Mouse (Mus musculus) kidney, embryonic 16.5 days (tissue): ENCODE results near the gene Ascc2. TPM values are rescaled to one million over a fixed set of nuclear protein-coding genes. Genes with fewer than 3 reads are reported as not detected.

Experiments used
- ATAC-seq: fragments of 200-750 bp; cut with Nextera tagmentation; 2 replicates; pipeline ENCODE4 v1.8.0; 2017; ENCODE audit warnings: moderate TSS enrichment; ENCODE audit not compliant: low FRiP score, low TSS enrichment
- H3K27ac ChIP-seq: fragments of 300-500 bp; sonication (generic); 2 replicates; pipeline ENCODE4 v1.5.1; 2014; ENCODE audit warnings: low read length
- H3K27me3 ChIP-seq: fragments of 300-500 bp; sonication (generic); 2 replicates; pipeline ENCODE4 v1.6.1; 2014; ENCODE audit warnings: low read length, control low read depth, mixed read lengths; ENCODE audit not compliant: insufficient read depth
- H3K36me3 ChIP-seq: fragments of 300-500 bp; sonication (generic); 2 replicates; pipeline ENCODE4 v1.6.1; 2014; ENCODE audit warnings: low read length, control low read depth, mixed read lengths; ENCODE audit not compliant: insufficient read depth
- H3K4me1 ChIP-seq: fragments of 300-500 bp; sonication (generic); 2 replicates; pipeline ENCODE4 v1.6.1; 2014; ENCODE audit warnings: low read length, control low read depth, mixed read lengths; ENCODE audit not compliant: insufficient read depth
- H3K4me2 ChIP-seq: fragments of 300-500 bp; sonication (generic); replicated peaks from 2 replicates; pipeline ENCODE4 v1.6.1; 2014; ENCODE audit warnings: low read depth, low read length
- H3K4me3 ChIP-seq: fragments of 300-500 bp; sonication (generic); 2 replicates; pipeline ENCODE4 v1.5.1; 2014; ENCODE audit warnings: mild to moderate bottlenecking, low read length
- H3K9ac ChIP-seq: fragments of 300-500 bp; sonication (generic); replicated peaks from 2 replicates; pipeline ENCODE4 v1.6.1; 2014; ENCODE audit warnings: low read length
- H3K9me3 ChIP-seq: fragments of 300-500 bp; sonication (generic); 2 replicates; pipeline ENCODE4 v1.6.1; 2016; ENCODE audit warnings: low read length, control low read depth
- WGBS: fragments of 180-500 bp; shearing (Covaris S2); extraction: QIAGEN DNeasy Blood & Tissue Kit; methylation state at CpG from one replicate; pipeline ENCODE4 v1.1.7; 2014; 5-methylcytosine and 5-hydroxymethylcytosine counted together
- polyA plus RNA-seq: library from polyadenylated mRNA; unstranded; fragments of >200 nt; fragmentation: Nextera tagmentation; extraction: Ambion mirVana; gene quantifications from 2 replicates; pipeline ENCODE4 v1.2.1, GENCODE M21; 2015

Ascc2 gene
- polyA plus RNA-seq, 1 experiment from 2014 or later = 33.4 TPM

DNA sequence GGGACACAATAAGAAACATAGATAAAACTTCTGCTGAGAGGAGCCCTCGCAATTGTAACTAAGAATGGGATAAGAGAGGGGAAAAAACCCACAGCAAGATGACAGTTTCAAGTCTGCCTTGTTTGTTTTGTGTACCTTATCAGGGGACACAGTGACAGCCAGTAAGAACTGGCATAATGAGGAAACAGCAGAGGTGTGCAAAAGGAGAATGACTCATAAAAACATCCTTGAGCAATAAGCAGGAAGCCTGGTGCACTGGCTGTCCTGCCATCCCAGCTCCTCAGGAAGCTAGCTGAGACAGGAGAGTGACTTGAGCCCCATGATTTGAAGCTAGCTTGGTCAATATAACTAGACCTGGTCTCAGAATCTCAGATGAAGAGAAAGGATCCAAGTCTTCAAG lies 22.3 kb downstream of the Ascc2 start:
- H3K27ac ChIP-seq = no peak overlapping the region
- ATAC-seq = no peak
- H3K9ac ChIP-seq = no peak overlapping the region
- WGBS = 88% methylated on average over 1 of the region's 1 CpGs
- H3K9me3 ChIP-seq = no peaks in the 10 kb centered on the region
- H3K4me1 ChIP-seq = no peaks in the 10 kb centered on the region
- H3K36me3 ChIP-seq = peaks cover 35% of the 10 kb centered on the region
- H3K27me3 ChIP-seq = no peaks in the 10 kb centered on the region
- H3K4me3 ChIP-seq = no peak overlapping the region
- H3K4me2 ChIP-seq = no peak overlapping the region

DNA sequence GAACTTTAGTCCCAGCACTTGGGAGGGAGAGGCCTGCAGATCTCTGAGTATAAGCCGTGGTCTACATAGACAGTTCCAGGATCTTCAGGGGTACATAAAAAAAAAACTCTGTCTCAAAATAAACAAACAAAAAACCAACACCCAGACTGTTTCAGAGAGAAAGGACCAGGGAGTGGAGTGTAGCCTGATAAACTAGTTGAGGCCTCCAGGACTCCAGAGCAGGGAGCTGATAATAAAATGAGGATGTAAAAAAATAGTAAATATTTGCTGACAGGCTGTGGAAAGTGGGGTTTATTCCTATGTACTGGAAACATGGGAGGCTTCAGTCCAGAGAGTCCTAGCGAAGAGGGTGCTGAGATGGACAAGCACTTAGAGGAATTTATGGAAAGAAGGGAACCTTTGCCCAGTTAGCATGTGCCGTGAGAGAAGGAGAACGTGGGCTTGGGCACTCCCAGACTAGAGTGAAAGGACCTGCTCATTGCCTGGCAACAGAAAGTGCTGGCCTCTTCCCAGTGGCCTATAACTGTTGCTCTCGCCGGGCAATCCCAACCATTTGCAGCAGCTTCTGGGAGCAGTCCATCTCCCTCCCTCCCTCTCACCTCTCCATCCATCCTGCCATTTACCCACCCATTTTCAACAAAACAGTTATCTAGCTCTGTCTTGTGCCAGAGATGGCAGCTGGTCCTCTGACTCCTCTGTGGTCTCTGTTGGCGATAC lies 22.9 kb downstream of the Ascc2 start:
- Histone ChIP-seq H3K27ac (no peak overlapping the region), H3K4me2 (no peak overlapping the region), H3K27me3 (no peaks in the 10 kb centered on the region), H3K9me3 (no peaks in the 10 kb centered on the region), H3K36me3 (peaks cover 35% of the 10 kb centered on the region), H3K4me1 (no peaks in the 10 kb centered on the region), H3K9ac (no peak overlapping the region), H3K4me3 (no peak overlapping the region)
- WGBS = 87% methylated on average over 7 of the region's 7 CpGs
- no peak for ATAC-seq

DNA sequence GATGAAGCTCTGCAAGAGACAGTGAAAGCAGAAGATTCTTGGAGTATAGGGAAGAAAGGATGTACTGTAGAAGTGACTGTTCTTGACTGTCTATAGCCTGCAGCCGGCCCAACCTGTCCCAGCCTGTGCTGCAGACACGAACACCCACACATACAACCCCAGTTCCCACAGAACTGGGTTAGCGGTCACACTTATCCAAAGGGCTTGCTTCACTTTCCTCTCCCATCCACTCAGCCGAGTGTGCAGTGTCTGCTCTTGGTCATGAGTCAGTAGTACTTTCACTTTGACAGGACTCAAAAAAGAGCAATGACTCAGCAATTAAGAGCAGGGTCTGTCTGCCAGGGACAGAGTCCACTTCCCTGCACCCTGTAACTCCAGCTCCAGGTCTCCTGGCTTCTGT lies 23.8 kb downstream of the Ascc2 start:
- Histone ChIP-seq H3K9me3 (no peaks in the 10 kb centered on the region), H3K36me3 (peaks cover 35% of the 10 kb centered on the region), H3K9ac (no peak overlapping the region), H3K27me3 (no peaks in the 10 kb centered on the region), H3K27ac (no peak overlapping the region), H3K4me1 (no peaks in the 10 kb centered on the region), H3K4me3 (no peak overlapping the region), H3K4me2 (no peak overlapping the region)
- 86% methylated on average over 4 of the region's 4 CpGs for WGBS
- ATAC-seq = no peak

- WGBS = 88% methylated on average over 10 of the region's 10 CpGs
- no peak overlapping the region for H3K27ac ChIP-seq
These were observed 24.4 kb downstream of the Ascc2 start for GRCm38 (mm10) chr11:4661871-4662495.

GRCm38 (mm10) chr11:4662496-4662878 lies 24.9 kb downstream of the Ascc2 start:
- H3K4me1 ChIP-seq = no peaks in the 10 kb centered on the region
- H3K4me2 ChIP-seq = no peak overlapping the region
- 89% methylated on average over 11 of the region's 11 CpGs for WGBS
- H3K4me3 ChIP-seq = no peak overlapping the region
- no peak overlapping the region for H3K27ac ChIP-seq
- peaks cover 41% of the 10 kb centered on the region for H3K36me3 ChIP-seq
- H3K27me3 ChIP-seq = no peaks in the 10 kb centered on the region
- H3K9me3 ChIP-seq = no peaks in the 10 kb centered on the region
- H3K9ac ChIP-seq = no peak overlapping the region
- ATAC-seq = no peak

More at GRCm38 (mm10) chr11:4661871-4662495, 24.4 kb downstream of the Ascc2 start:
- Histone ChIP-seq H3K9ac (no peak overlapping the region), H3K9me3 (no peaks in the 10 kb centered on the region), H3K27me3 (no peaks in the 10 kb centered on the region), H3K4me2 (no peak overlapping the region), H3K36me3 (peaks cover 36% of the 10 kb centered on the region), H3K4me3 (no peak overlapping the region), H3K4me1 (no peaks in the 10 kb centered on the region)
- ATAC-seq = no peak

GRCm38 (mm10) chr11:4671736-4672135 lies 34.2 kb downstream of the Ascc2 start:
- Histone ChIP-seq H3K36me3 (peaks cover 35% of the 10 kb centered on the region), H3K4me2 (no peak overlapping the region), H3K9me3 (no peaks in the 10 kb centered on the region), H3K4me3 (no peak overlapping the region), H3K27ac (no peak overlapping the region), H3K9ac (no peak overlapping the region), H3K4me1 (no peaks in the 10 kb centered on the region), H3K27me3 (no peaks in the 10 kb centered on the region)
- ATAC-seq = no peak
- 76% methylated on average over 4 of the region's 4 CpGs for WGBS

DNA sequence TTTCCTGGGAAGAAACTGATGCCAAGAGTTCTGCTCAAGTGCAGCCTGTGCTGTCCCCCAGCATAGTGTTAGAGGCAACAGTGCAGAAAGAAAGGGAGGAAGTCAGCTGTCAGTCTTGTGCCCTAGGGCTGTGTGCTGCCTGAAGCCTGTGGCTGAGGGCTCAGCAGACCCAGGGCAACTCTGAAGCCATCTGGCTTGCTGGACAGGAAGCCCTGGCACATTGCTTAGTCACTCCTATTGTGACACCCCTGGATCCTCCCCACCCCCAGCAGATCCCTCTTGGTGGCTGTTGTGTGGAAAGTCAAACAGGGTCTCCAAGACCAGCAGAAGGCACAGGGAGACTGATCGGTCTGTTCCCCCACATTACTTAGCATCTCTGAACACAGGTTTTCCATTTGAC lies 37.0 kb downstream of the Ascc2 start:
- WGBS = 95% methylated on average over 1 of the region's 1 CpGs
- no peak for ATAC-seq
- H3K36me3 ChIP-seq = peaks cover 30% of the 10 kb centered on the region

GRCm38 (mm10) chr11:4675126-4675562 lies 37.6 kb downstream of the Ascc2 start:
- no peak overlapping the region for H3K4me3 ChIP-seq
- 82% methylated on average over 6 of the region's 6 CpGs for WGBS
- H3K27ac ChIP-seq = no peak overlapping the region
- H3K9me3 ChIP-seq = no peaks in the 10 kb centered on the region
- peaks cover 35% of the 10 kb centered on the region for H3K36me3 ChIP-seq
- H3K4me1 ChIP-seq = no peaks in the 10 kb centered on the region
- no peaks in the 10 kb centered on the region for H3K27me3 ChIP-seq
- no peak overlapping the region for H3K4me2 ChIP-seq
- ATAC-seq = no peak
- no peak overlapping the region for H3K9ac ChIP-seq

More for the DNA sequence above, 37.0 kb downstream of the Ascc2 start:
- no peaks in the 10 kb centered on the region for H3K27me3 ChIP-seq
- H3K4me2 ChIP-seq = no peak overlapping the region
- no peak overlapping the region for H3K9ac ChIP-seq
- no peak overlapping the region for H3K4me3 ChIP-seq
- no peaks in the 10 kb centered on the region for H3K9me3 ChIP-seq
- H3K27ac ChIP-seq = no peak overlapping the region
- no peaks in the 10 kb centered on the region for H3K4me1 ChIP-seq

DNA sequence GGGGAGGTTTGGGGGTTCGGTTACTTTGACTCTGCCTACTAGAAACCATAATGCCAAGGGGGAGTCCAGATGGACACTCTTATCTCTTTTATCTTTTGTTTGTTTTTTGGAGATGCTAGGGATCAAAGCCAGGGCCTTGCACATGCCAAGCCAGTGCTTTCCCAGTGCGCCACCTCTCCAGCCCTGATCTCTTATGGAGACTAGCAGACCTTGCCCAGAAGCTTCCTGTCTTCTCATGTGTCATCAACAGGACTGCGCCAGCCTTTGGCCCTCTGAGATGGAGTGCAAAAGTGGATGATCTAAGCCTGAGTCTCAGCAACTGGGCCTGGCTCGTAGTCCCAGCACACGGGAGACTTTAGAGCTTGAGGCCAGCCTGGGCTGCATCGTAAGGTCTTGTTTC lies 38.1 kb downstream of the Ascc2 start:
- Histone ChIP-seq H3K4me1 (no peaks in the 10 kb centered on the region), H3K36me3 (peaks cover 38% of the 10 kb centered on the region), H3K27ac (no peak overlapping the region)

DNA sequence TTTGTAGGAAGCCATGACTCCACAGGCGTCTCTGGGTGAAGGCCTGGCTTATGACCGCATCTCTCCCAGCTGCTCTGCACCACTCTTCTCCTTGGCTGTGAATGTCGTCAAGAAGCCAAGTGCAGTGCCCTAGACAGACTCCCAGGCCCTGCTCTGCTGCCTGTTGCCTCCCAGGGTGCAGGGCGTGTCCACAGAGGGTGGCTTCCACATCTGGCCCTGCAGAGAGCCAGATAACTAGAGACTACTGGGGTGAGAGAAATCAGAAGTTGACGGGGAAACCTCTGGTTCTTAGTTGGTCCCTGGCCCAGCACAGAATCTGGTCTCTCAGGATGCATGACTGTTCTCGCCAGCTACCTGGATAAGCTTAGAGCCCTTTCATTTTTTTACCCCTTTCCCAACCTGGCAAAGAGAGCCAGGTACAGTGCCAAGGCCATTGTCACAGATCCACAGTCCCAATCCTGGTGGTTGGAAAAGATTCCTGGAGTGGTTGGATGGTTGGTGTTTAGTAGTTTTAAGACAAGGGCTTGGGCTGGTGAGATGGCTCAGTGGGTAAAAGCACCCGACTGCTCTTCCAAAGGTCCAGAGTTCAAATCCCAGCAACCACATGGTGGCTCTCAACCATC lies 39.8 kb downstream of the Ascc2 start:
- 88% methylated on average over 7 of the region's 7 CpGs for WGBS
- no peak overlapping the region for H3K9ac ChIP-seq
- no peaks in the 10 kb centered on the region for H3K4me1 ChIP-seq
- H3K4me2 ChIP-seq = no peak overlapping the region
- H3K9me3 ChIP-seq = no peaks in the 10 kb centered on the region
- no peak for ATAC-seq
- peaks cover 45% of the 10 kb centered on the region for H3K36me3 ChIP-seq
- no peak overlapping the region for H3K4me3 ChIP-seq
- H3K27me3 ChIP-seq = no peaks in the 10 kb centered on the region
- H3K27ac ChIP-seq = no peak overlapping the region

More for the DNA sequence above, 38.1 kb downstream of the Ascc2 start:
- no peak overlapping the region for H3K4me2 ChIP-seq
- no peaks in the 10 kb centered on the region for H3K27me3 ChIP-seq
- no peak overlapping the region for H3K4me3 ChIP-seq
- H3K9me3 ChIP-seq = no peaks in the 10 kb centered on the region
- no peak for ATAC-seq
- 93% methylated on average over 6 of the region's 6 CpGs for WGBS
- no peak overlapping the region for H3K9ac ChIP-seq
